Mouse (Mus musculus): Measurements from ENCODE around the gene Prl6a1. TPM values are rescaled to one million over a fixed set of nuclear protein-coding genes. Genes with fewer than 3 reads are reported as not detected.

Prl6a1 gene
- polyA plus RNA-seq (2011; ENCODE audit: insufficient read depth, insufficient read length, low read depth, missing spikeins), result not detected in 2 replicates

GRCm38 (mm10) chr13:27312334-27313225, at the start of gene Prl6a1:
Gene Prl6a1 (plus strand): TSS chr13:27312627.
- Histone ChIP-seq H3K27me3 (ENCODE audit: control insufficient read depth, insufficient read depth, low read length, poor library complexity, severe bottlenecking) (no peaks in the 10 kb centered on the region), H3K4me1 (ENCODE audit: control insufficient read depth, insufficient read depth, low read length) (no peaks in the 10 kb centered on the region), H3K27ac (ENCODE audit: insufficient read depth, low read length) (no peak within 1 kb of the TSS), H3K36me3 (ENCODE audit: control insufficient read depth, insufficient read depth, low read length, poor library complexity, severe bottlenecking) (no peaks in the 10 kb centered on the region), H3K9ac (ENCODE audit: low read depth, poor library complexity, severe bottlenecking) (no peak within 1 kb of the TSS), H3K4me3 (ENCODE audit: low read depth, low read length) (no peak within 1 kb of the TSS), H3K9me3 (replicated peaks; ENCODE audit: control insufficient read depth, insufficient read depth, low read length, poor library complexity, severe bottlenecking) (no peaks in the 10 kb centered on the region)
- no peak for TF ChIP-seq POLR2A (IDR thresholded peaks at IDR 0.05; ENCODE audit: insufficient read depth, low read length)

- Histone ChIP-seq H3K4me1 (ENCODE audit: control insufficient read depth, insufficient read depth, low read length) (no peaks in the 10 kb centered on the region), H3K9ac (ENCODE audit: low read depth, poor library complexity, severe bottlenecking) (no peak overlapping the region), H3K9me3 (replicated peaks; ENCODE audit: control insufficient read depth, insufficient read depth, low read length, poor library complexity, severe bottlenecking) (no peaks in the 10 kb centered on the region), H3K4me3 (ENCODE audit: low read depth, low read length) (no peak overlapping the region), H3K36me3 (ENCODE audit: control insufficient read depth, insufficient read depth, low read length, poor library complexity, severe bottlenecking) (no peaks in the 10 kb centered on the region), H3K27ac (ENCODE audit: insufficient read depth, low read length) (no peak overlapping the region), H3K27me3 (ENCODE audit: control insufficient read depth, insufficient read depth, low read length, poor library complexity, severe bottlenecking) (no peaks in the 10 kb centered on the region)
- TF ChIP-seq CTCF (IDR thresholded peaks at IDR 0.05; ENCODE audit: low read depth, low read length) (no peak), POLR2A (IDR thresholded peaks at IDR 0.05; ENCODE audit: insufficient read depth, low read length) (no peak), EP300 (IDR thresholded peaks at IDR 0.05; ENCODE audit: insufficient read depth, low read depth, low read length) (no peak)
Observed at GRCm38 (mm10) chr13:27334989-27335388, 22.6 kb downstream of the Prl6a1 start.

GRCm38 (mm10) chr13:27342733-27343275, 30.4 kb downstream of the Prl6a1 start:
- Histone ChIP-seq H3K36me3 (ENCODE audit: control insufficient read depth, insufficient read depth, low read length, poor library complexity, severe bottlenecking) (no peaks in the 10 kb centered on the region), H3K9ac (ENCODE audit: low read depth, poor library complexity, severe bottlenecking) (no peak overlapping the region), H3K4me3 (ENCODE audit: low read depth, low read length) (no peak overlapping the region), H3K9me3 (replicated peaks; ENCODE audit: control insufficient read depth, insufficient read depth, low read length, poor library complexity, severe bottlenecking) (no peaks in the 10 kb centered on the region), H3K27ac (ENCODE audit: insufficient read depth, low read length) (no peak overlapping the region), H3K27me3 (ENCODE audit: control insufficient read depth, insufficient read depth, low read length, poor library complexity, severe bottlenecking) (no peaks in the 10 kb centered on the region), H3K4me1 (ENCODE audit: control insufficient read depth, insufficient read depth, low read length) (no peaks in the 10 kb centered on the region)
- TF ChIP-seq POLR2A (IDR thresholded peaks at IDR 0.05; ENCODE audit: insufficient read depth, low read length) (no peak), CTCF (IDR thresholded peaks at IDR 0.05; ENCODE audit: low read depth, low read length) (no peak), EP300 (IDR thresholded peaks at IDR 0.05; ENCODE audit: insufficient read depth, low read depth, low read length) (no peak)

GRCm38 (mm10) chr13:27345373-27345772, 32.9 kb downstream of the Prl6a1 start, which contains the start of gene Prl8a2:
Gene Prl8a2 (plus strand): TSS chr13:27345673.
- Histone ChIP-seq H3K36me3 (ENCODE audit: control insufficient read depth, insufficient read depth, low read length, poor library complexity, severe bottlenecking) (no peaks in the 10 kb centered on the region), H3K9ac (ENCODE audit: low read depth, poor library complexity, severe bottlenecking) (no peak within 1 kb of the TSS), H3K27me3 (ENCODE audit: control insufficient read depth, insufficient read depth, low read length, poor library complexity, severe bottlenecking) (no peaks in the 10 kb centered on the region), H3K4me3 (ENCODE audit: low read depth, low read length) (no peak within 1 kb of the TSS), H3K9me3 (replicated peaks; ENCODE audit: control insufficient read depth, insufficient read depth, low read length, poor library complexity, severe bottlenecking) (no peaks in the 10 kb centered on the region), H3K4me1 (ENCODE audit: control insufficient read depth, insufficient read depth, low read length) (no peaks in the 10 kb centered on the region), H3K27ac (ENCODE audit: insufficient read depth, low read length) (no peak within 1 kb of the TSS)
- TF ChIP-seq EP300 (IDR thresholded peaks at IDR 0.05; ENCODE audit: insufficient read depth, low read depth, low read length) (no peak), CTCF (IDR thresholded peaks at IDR 0.05; ENCODE audit: low read depth, low read length) (no peak), POLR2A (IDR thresholded peaks at IDR 0.05; ENCODE audit: insufficient read depth, low read length) (no peak)

Other genes starting within 250 kb of the Prl6a1 start
- not detected in 2 replicates for gene Prl3d1, start 218.4 kb upstream of the Prl6a1 start, polyA plus RNA-seq (2011; ENCODE audit: insufficient read depth, insufficient read length, low read depth, missing spikeins)
- gene Prl3d2, start 190.9 kb upstream of the Prl6a1 start, polyA plus RNA-seq (2011; ENCODE audit: insufficient read depth, insufficient read length, low read depth, missing spikeins), result not detected in 2 replicates
- not detected in 2 replicates for gene Prl3d3, start 155.8 kb upstream of the Prl6a1 start, polyA plus RNA-seq (2011; ENCODE audit: insufficient read depth, insufficient read length, low read depth, missing spikeins)
- gene Prl3c1, start 116.0 kb upstream of the Prl6a1 start, polyA plus RNA-seq (2011; ENCODE audit: insufficient read depth, insufficient read length, low read depth, missing spikeins), result not detected in 2 replicates
- 6.4 and 13.7 TPM in 2 replicates for gene Prl3b1, start 70.8 kb upstream of the Prl6a1 start, polyA plus RNA-seq (2011; ENCODE audit: insufficient read depth, insufficient read length, low read depth, missing spikeins)
- gene Prl3a1, start 53.2 kb upstream of the Prl6a1 start, polyA plus RNA-seq (2011; ENCODE audit: insufficient read depth, insufficient read length, low read depth, missing spikeins), result not detected in 2 replicates
- 1.0 and 2.0 TPM in 2 replicates for gene Prl8a2, start 33.0 kb downstream of the Prl6a1 start, polyA plus RNA-seq (2011; ENCODE audit: insufficient read depth, insufficient read length, low read depth, missing spikeins)
- gene Prl2b1, start 78.2 kb downstream of the Prl6a1 start, polyA plus RNA-seq (2011; ENCODE audit: insufficient read depth, insufficient read length, low read depth, missing spikeins), result 3.6 and 11.0 TPM in 2 replicates
- gene Prl8a6, start 126.1 kb downstream of the Prl6a1 start, polyA plus RNA-seq (2011; ENCODE audit: insufficient read depth, insufficient read length, low read depth, missing spikeins), result 1.2 TPM in 1 of 2 replicates, not detected in the other
- 1.8 and 1.9 TPM in 2 replicates for gene Prl8a8, start 200.6 kb downstream of the Prl6a1 start, polyA plus RNA-seq (2011; ENCODE audit: insufficient read depth, insufficient read length, low read depth, missing spikeins)